Mouse (Mus musculus): ENCODE measurements around the gene Apol10b. TPM values are rescaled to one million over a fixed set of nuclear protein-coding genes. Genes with fewer than 3 reads are reported as not detected.
"Not testable (repeated sequence)": the region's sequence is repeated elsewhere in the genome, so short reads cannot be mapped to it uniquely, and the experiment has no call there.

The Apol10b gene
- 0.29 and 0.60 TPM in 2 replicates for polyA plus RNA-seq (2012; rRNA removed)

DNA sequence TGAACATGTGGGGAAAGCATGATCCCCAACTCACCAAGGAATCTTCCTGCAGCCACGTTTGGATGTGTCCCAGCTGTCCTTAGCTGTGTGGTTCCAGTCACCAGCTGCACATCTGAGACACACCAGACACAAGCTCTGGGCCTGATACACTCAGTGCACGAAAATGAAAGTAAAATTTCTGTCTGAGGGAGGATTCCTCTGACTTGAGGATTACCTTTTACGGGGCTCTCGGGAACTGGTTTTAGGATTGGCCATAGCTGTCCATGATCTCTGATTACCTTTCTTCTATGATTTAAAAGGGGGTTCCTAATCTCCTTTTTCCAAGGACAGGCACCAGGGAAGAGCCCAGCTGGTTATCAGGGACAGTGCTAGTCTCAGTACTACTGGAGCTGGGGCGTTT, at the start of gene Apol10b:
Apol10b (minus strand) TSS at position 165 of the 400 bp plus-strand sequence.
- DNase-seq (ENCODE audit: extremely low spot score in 1 of 2, low spot score in 1 of 2): no peak

DNA sequence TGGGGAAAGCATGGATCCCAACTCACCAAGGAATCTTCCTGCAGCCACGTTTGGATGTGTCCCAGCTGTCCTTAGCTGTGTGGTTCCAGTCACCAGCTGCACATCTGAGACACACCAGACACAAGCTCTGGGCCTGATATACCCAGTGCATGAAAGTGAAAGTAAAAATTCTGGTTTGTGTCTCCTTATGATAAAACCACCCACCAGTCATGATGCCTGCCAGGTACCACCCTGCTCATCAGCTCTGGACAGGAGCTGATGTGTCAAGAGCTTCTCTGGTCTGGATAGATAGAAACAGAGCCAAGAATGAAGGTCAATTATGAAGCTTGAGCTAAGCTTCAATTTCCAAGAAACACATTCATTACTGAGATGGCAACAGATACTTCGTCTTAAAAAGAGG, 47.3 kb upstream of the Apol10b start, which contains the start of gene Apol11b:
Apol11b (minus strand) TSS at position 111 of the 400 bp plus-strand sequence.
- DNase-seq (ENCODE audit: extremely low spot score in 1 of 2, low spot score in 1 of 2): not testable (repeated sequence)

GRCm38 (mm10) chr15:77629822-77630221, 33.9 kb upstream of the Apol10b start:
- not testable (repeated sequence) for DNase-seq (ENCODE audit: extremely low spot score in 1 of 2, low spot score in 1 of 2)

DNA sequence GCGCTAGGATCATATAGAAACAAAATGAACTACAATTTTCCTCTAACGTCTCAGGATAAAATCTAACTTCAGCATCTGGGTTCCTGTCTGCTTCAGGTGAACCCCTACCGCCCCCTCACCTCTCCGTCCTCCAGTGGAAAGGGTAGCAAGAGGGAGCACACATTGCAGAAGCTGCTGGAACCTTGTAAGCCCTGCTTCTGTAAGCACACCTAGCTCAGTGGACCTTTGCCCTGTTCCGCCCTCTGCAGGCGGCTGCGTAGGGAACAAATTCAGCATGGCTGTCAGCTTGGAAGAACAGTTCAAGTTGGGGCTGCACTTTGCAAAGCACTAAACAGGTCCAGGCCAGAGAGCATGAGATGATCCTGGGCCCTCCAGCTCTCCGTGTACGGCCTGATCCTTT, 32.7 kb upstream of the Apol10b start:
- not testable (repeated sequence) for DNase-seq (ENCODE audit: extremely low spot score in 1 of 2, low spot score in 1 of 2)

DNA sequence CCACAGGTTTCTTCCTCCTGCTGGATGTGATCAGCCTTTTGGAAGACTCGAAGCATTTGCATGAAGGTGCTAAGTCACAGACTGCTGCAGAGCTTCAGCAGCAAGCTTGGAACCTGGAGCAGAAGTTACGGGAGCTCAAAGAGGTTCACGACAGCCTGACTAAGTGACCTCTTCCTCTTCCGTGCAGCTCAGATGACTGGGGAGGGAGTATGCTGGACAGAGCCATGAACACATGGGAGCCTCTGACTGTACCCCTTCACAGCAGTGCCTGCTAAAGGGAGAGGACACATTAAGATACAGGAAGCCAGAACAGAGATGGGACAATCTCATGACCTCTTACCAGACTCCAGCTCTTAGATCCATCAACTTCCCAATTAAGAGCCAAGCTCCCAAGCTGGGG, 30.5 kb upstream of the Apol10b start:
- DNase-seq (ENCODE audit: extremely low spot score in 1 of 2, low spot score in 1 of 2): not testable (repeated sequence)

DNA sequence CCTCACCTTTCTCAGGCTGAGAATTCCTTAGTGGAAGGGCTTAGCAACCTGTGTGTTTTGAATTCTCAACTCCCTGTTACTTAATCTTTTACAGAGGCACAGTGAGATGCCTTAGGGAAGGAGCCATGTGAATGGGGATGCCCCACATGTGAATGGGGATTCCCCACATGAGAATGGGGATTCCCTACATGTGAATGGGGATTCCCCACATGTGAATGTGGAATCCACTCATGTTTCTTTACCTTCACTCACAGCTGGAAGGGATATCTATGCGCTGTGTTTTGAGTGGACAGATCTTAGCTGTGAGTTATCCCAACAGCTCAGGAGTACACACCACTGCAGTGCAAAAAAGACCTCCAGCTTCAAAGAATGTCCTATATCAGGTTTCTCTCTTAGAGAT, 28.8 kb upstream of the Apol10b start:
- DNase-seq (ENCODE audit: extremely low spot score in 1 of 2, low spot score in 1 of 2): no peak

GRCm38 (mm10) chr15:77606069-77606468, 10.1 kb upstream of the Apol10b start:
- no peak for DNase-seq (ENCODE audit: extremely low spot score in 1 of 2, low spot score in 1 of 2)

DNA sequence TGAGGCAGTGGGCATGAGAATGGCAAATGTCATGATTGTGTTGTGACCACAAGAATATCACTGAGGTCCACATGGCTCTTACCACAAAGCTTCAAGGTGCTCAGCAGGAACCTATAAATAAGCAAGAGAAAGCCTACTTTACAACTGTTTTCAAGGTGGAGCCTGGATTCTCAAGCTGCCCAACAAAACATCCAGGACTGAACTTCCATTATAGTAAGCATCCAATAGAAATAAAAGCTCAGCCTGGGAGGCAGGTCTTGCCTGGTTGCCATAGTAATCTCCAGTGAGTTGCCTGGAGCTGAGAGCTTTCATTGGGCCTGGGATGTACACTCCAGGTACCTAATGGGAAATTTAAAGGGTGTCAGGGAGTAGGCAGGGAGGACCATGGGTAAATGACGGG, 3.0 kb upstream of the Apol10b start, which contains the start of gene Gm36245:
Gm36245 (plus strand) TSS at position 301 of the 400 bp plus-strand sequence.
- DNase-seq (ENCODE audit: extremely low spot score in 1 of 2, low spot score in 1 of 2): no peak

- no peak for DNase-seq (ENCODE audit: extremely low spot score in 1 of 2, low spot score in 1 of 2)
Measured at GRCm38 (mm10) chr15:77598429-77598828, 2.5 kb upstream of the Apol10b start.

GRCm38 (mm10) chr15:77593557-77593956, 2.4 kb downstream of the Apol10b start:
- DNase-seq (ENCODE audit: extremely low spot score in 1 of 2, low spot score in 1 of 2): no peak

DNA sequence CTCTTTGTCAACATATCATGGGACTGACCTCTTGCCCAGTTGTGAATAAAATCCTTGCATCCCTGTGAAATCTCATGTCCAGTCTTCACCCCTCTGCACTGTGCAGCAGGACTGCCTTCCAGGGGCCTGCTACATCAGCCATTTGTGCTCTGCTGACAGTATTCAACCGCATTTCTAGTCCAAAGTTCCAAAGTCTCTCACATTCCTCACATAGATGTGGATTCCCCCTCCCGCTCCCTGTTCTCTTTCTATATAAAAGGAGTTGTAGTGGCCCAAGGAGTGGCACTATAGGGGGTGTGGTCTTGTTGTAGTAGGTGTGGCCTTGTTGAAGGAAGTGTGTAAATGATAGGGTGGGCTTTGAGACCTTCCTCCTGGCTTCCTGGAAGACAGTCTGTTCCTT, 5.0 kb downstream of the Apol10b start:
- no peak for DNase-seq (ENCODE audit: extremely low spot score in 1 of 2, low spot score in 1 of 2)

DNA sequence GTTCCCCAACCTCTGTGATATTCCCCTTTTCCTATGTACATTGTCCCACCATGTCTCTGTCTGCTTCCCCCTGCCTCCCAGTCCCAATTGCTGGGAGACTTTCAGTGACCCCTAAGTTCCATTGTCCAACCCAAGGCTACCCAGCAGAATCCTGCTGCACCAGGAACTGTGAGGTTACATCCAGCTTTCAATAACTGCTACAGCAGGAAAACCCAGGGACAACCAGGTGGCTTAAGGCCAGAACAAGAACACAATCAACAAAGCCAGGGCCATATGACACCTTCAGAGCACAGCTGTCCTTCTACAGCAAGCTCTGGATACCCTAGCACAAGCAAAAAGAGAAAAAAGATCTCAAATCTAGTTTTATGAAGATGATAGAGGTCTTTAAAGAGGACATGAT, 6.9 kb downstream of the Apol10b start:
- DNase-seq (ENCODE audit: extremely low spot score in 1 of 2, low spot score in 1 of 2): no peak

DNA sequence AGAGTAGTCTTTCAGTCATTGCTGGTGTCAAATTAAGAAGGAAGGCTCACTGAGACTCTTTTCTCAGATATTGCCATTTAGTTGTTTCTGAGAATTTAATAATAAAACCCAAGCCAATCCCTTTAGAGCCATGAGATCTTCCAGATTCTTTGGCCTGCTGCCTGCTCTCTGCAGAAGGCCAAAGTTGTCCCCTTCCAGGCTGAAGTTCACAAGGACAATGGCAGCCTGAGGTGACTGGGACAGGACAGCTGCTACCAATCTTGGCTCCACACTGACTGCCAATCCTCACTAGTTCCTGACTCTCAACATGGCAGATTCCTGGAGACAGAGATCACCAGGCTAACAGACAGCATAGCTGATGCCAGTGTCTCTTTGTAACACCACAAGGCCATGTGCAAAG, 8.9 kb downstream of the Apol10b start:
- no peak for DNase-seq (ENCODE audit: extremely low spot score in 1 of 2, low spot score in 1 of 2)

- DNase-seq (ENCODE audit: extremely low spot score in 1 of 2, low spot score in 1 of 2): peak in 1 of 2 experiments; percentile 5
Measured at GRCm38 (mm10) chr15:77581681-77582080, 14.2 kb downstream of the Apol10b start.

- no peak for DNase-seq (ENCODE audit: extremely low spot score in 1 of 2, low spot score in 1 of 2)
Measured at GRCm38 (mm10) chr15:77579311-77579710, 16.6 kb downstream of the Apol10b start.

DNA sequence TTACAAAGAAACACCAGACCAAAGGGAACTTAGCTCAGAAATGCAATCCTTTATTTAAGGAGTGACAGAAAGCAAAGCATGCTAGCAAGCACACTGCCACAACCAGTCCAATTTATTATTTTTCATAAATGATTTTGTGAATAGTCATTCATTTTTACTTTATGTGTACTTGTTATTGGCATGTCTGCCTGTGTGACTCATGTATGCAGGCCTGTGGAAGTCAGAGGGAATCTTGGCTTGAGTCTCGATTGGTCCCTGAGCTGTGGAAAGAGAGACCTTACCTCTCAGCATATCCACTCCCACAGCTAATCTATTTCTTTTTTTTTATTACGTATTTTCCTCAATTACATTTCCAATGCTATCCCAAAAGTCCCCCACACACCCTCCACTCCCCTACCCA, 17.1 kb downstream of the Apol10b start:
- no peak for DNase-seq (ENCODE audit: extremely low spot score in 1 of 2, low spot score in 1 of 2)

GRCm38 (mm10) chr15:77563219-77563618, 32.7 kb downstream of the Apol10b start:
- DNase-seq (ENCODE audit: extremely low spot score in 1 of 2, low spot score in 1 of 2): no peak

DNA sequence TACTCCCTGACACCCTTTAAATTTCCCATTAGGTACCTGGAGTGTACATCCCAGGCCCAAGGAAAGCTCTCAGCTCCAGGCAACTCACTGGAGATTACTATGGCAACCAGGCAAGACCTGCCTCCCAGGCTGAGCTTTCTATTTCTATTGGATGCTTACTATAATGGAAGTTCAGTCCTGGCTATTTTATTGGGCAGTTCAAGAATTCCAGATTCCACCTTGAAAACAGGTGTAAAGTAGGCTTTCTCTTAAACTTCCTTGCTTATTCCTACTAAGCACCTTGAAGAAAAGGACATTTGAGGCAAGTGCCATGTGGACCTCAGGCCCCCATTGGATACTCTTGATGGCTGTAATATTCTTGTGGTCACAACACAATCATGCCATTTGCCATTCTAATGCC, 34.1 kb downstream of the Apol10b start, which contains the start of gene 1700025B11Rik:
1700025B11Rik (minus strand) TSS at position 101 of the 400 bp plus-strand sequence.
- DNase-seq (ENCODE audit: extremely low spot score in 1 of 2, low spot score in 1 of 2): no peak

GRCm38 (mm10) chr15:77539221-77539620, 56.7 kb downstream of the Apol10b start:
- not testable (repeated sequence) for DNase-seq (ENCODE audit: extremely low spot score in 1 of 2, low spot score in 1 of 2)
